Mouse (Mus musculus) lung, embryonic 14.5 days (tissue): ENCODE data around the gene H2afy. TPM values are rescaled to one million over a fixed set of nuclear protein-coding genes. Genes with fewer than 3 reads are reported as not detected.

Source experiments
- ATAC-seq: fragments of 200-750 bp; cut with Nextera tagmentation; 2 replicates; pipeline ENCODE4 v1.8.0; 2017; ENCODE audit warnings: mild to moderate bottlenecking, moderate TSS enrichment, moderate library complexity; ENCODE audit not compliant: insufficient read depth
- DNase-seq: peaks from one replicate; pipeline ENCODE4 v3.0.0-alpha.2; 2015
- H3K27ac ChIP-seq: fragments of 300-500 bp; sonication (generic); 2 replicates; pipeline ENCODE4 v1.5.1; 2014; ENCODE audit warnings: low read depth, mild to moderate bottlenecking, moderate library complexity
- H3K27me3 ChIP-seq: fragments of 300-500 bp; sonication (generic); 2 replicates; pipeline ENCODE4 v1.6.1; 2014; ENCODE audit warnings: low read length, control low read depth; ENCODE audit not compliant: insufficient read depth
- H3K36me3 ChIP-seq: fragments of 300-500 bp; sonication (generic); 2 replicates; pipeline ENCODE4 v1.6.1; 2014; ENCODE audit warnings: control low read depth; ENCODE audit not compliant: insufficient read depth
- H3K4me1 ChIP-seq: fragments of 300-500 bp; sonication (generic); 2 replicates; pipeline ENCODE4 v1.6.1; 2014; ENCODE audit warnings: antibody characterized with exemption, control low read depth; ENCODE audit not compliant: insufficient read depth
- H3K4me2 ChIP-seq: fragments of 300-500 bp; sonication (generic); 2 replicates; pipeline ENCODE4 v1.6.1; 2014; ENCODE audit warnings: mild to moderate bottlenecking
- H3K4me3 ChIP-seq: fragments of 300-500 bp; sonication (generic); 2 replicates; pipeline ENCODE4 v1.5.1; 2014; ENCODE audit warnings: low read depth, low read length
- H3K9ac ChIP-seq: fragments of 300-500 bp; sonication (generic); 2 replicates; pipeline ENCODE4 v1.6.1; 2014
- H3K9me3 ChIP-seq: fragments of 300-500 bp; sonication (generic); 2 replicates; pipeline ENCODE4 v1.6.1; 2016; ENCODE audit warnings: low read depth, low read length, control low read depth
- CTCF ChIP-seq: IDR thresholded peaks from 2 replicates; pipeline ENCODE4 v1.5.1; 2016; ENCODE audit warnings: antibody characterized with exemption, low read depth
- WGBS: fragments of 180-500 bp; shearing (Covaris S2); extraction: QIAGEN DNeasy Blood & Tissue Kit; methylation state at CpG from one replicate; pipeline ENCODE4 v1.1.7; 2014; 5-methylcytosine and 5-hydroxymethylcytosine counted together
- polyA plus RNA-seq: library from polyadenylated mRNA; unstranded; fragments of >200 nt; fragmentation: Nextera tagmentation; extraction: Ambion mirVana; gene quantifications from 2 replicates; pipeline ENCODE4 v1.2.1, GENCODE M21; 2014

H2afy gene
- polyA plus RNA-seq = 359 and 377 TPM in 2 replicates

DNA sequence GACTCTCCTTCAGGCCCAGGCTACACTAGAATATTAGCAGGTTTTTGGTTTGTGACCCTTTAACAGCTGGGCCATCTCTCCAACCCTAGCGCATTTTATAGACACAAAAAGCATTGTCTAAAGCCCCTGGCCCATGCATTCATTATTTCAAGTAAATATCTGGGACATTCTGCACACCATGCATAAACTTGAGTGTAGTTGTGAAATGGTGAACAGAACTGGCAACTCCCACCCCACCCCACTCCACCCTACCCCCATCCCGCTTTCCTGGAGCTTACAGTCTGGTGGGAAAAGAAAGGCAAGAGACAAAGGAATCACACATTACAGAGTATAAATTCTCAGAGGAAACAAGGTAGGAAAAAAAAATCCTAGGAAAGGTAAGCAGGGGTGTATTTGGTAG is at the start of gene H2afy:
Gene H2afy (minus strand): TSS at position 162 of the 400 bp plus-strand sequence.
- no peaks in the 10 kb centered on the region for H3K36me3 ChIP-seq
- WGBS = 77% methylated on average over 2 of the region's 2 CpGs
- no peak for DNase-seq
- peak within 1 kb of the TSS; percentile 89 for H3K4me2 ChIP-seq
- H3K9ac ChIP-seq = peak within 1 kb of the TSS; percentile 98
- H3K27me3 ChIP-seq = no peaks in the 10 kb centered on the region
- H3K27ac ChIP-seq = peak within 1 kb of the TSS; percentile 86
- H3K4me1 ChIP-seq = 0 out of 2 replicates have a peak, but pooled peaks cover 10% of the 10 kb centered on the region
- no peak for TF ChIP-seq CTCF
- H3K9me3 ChIP-seq = no peaks in the 10 kb centered on the region
- no peak for ATAC-seq
- H3K4me3 ChIP-seq = peak within 1 kb of the TSS; percentile 98

- Histone ChIP-seq H3K9ac (no peak overlapping the region), H3K36me3 (no peaks in the 10 kb centered on the region), H3K4me3 (no peak overlapping the region), H3K4me2 (no peak overlapping the region), H3K27me3 (no peaks in the 10 kb centered on the region), H3K27ac (no peak overlapping the region), H3K4me1 (no peaks in the 10 kb centered on the region), H3K9me3 (no peaks in the 10 kb centered on the region)
- no peak for ATAC-seq
- WGBS = 71% methylated on average over 5 of the region's 5 CpGs
- no peak for TF ChIP-seq CTCF
- no peak for DNase-seq
These were observed 47.5 kb upstream of the H2afy start for GRCm38 (mm10) chr13:56183687-56184086.

GRCm38 (mm10) chr13:56181424-56181823 is 45.3 kb upstream of the H2afy start:
- no peak for TF ChIP-seq CTCF

GRCm38 (mm10) chr13:56178416-56179035 is 42.4 kb upstream of the H2afy start, which contains the start of gene Tifab:
TSS of gene Tifab (minus strand) at chr13:56178885.
- DNase-seq (no peak), ATAC-seq (no peak)
- Histone ChIP-seq H3K36me3 (no peaks in the 10 kb centered on the region), H3K27me3 (no peaks in the 10 kb centered on the region), H3K9me3 (no peaks in the 10 kb centered on the region), H3K27ac (no peak within 1 kb of the TSS), H3K4me1 (peaks cover 3% of the 10 kb centered on the region; the same call in 1 of the 2 replicates), H3K4me2 (no peak within 1 kb of the TSS), H3K4me3 (no peak within 1 kb of the TSS), H3K9ac (no peak within 1 kb of the TSS)
- no peak for TF ChIP-seq CTCF
- 78% methylated on average over 16 of the region's 16 CpGs for WGBS

More at GRCm38 (mm10) chr13:56181424-56181823, 45.3 kb upstream of the H2afy start:
- no peaks in the 10 kb centered on the region for H3K27me3 ChIP-seq
- 65% methylated on average over 8 of the region's 8 CpGs for WGBS
- H3K27ac ChIP-seq = no peak overlapping the region
- no peaks in the 10 kb centered on the region for H3K36me3 ChIP-seq
- no peak overlapping the region for H3K4me3 ChIP-seq
- H3K4me1 ChIP-seq = no peaks in the 10 kb centered on the region
- DNase-seq (no peak), ATAC-seq (no peak)
- no peak overlapping the region for H3K9ac ChIP-seq
- no peaks in the 10 kb centered on the region for H3K9me3 ChIP-seq
- H3K4me2 ChIP-seq = no peak overlapping the region

DNA sequence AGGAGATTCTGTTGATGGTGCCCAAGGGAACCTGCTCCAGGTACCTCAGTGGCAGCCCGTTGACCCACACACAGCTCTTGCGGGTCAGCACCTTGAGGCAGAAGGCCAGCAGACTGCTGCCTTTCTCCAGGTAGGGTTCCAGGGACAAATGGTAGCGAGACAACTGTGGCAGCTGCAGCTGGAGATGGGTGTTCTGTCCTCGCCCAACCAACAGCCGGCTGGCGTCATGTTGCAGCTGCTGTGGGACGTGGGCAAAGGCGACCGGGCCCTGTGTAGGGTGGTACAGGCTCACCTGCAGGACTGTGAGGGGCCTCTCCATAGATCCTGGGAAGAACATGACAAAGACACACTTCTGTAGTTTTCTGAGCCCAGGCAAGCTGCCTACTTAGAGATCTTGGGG is 40.1 kb upstream of the H2afy start:
- no peak overlapping the region for H3K9ac ChIP-seq
- no peak overlapping the region for H3K27ac ChIP-seq
- no peak overlapping the region for H3K4me3 ChIP-seq
- TF ChIP-seq CTCF = no peak
- H3K36me3 ChIP-seq = no peaks in the 10 kb centered on the region
- ATAC-seq (no peak), DNase-seq (no peak)
- no peaks in the 10 kb centered on the region for H3K27me3 ChIP-seq
- no peaks in the 10 kb centered on the region for H3K9me3 ChIP-seq
- no peak overlapping the region for H3K4me2 ChIP-seq
- WGBS = 75% methylated on average over 9 of the region's 9 CpGs
- peaks cover 3% of the 10 kb centered on the region; the same call in 1 of the 2 replicates for H3K4me1 ChIP-seq

- Histone ChIP-seq H3K4me1 (peaks cover 3% of the 10 kb centered on the region; the same call in 1 of the 2 replicates), H3K27me3 (no peaks in the 10 kb centered on the region), H3K9ac (no peak overlapping the region), H3K27ac (no peak overlapping the region), H3K36me3 (no peaks in the 10 kb centered on the region), H3K4me3 (no peak overlapping the region), H3K9me3 (no peaks in the 10 kb centered on the region), H3K4me2 (no peak overlapping the region)
- 52% methylated on average over 4 of the region's 4 CpGs for WGBS
- TF ChIP-seq CTCF = no peak
- ATAC-seq (no peak), DNase-seq (no peak)
These were observed 39.7 kb upstream of the H2afy start for GRCm38 (mm10) chr13:56175848-56176247.

- Histone ChIP-seq H3K9me3 (no peaks in the 10 kb centered on the region), H3K4me2 (no peak overlapping the region), H3K36me3 (no peaks in the 10 kb centered on the region), H3K27me3 (no peaks in the 10 kb centered on the region), H3K4me3 (no peak overlapping the region), H3K9ac (no peak overlapping the region), H3K27ac (no peak overlapping the region), H3K4me1 (peaks cover 3% of the 10 kb centered on the region; the same call in 1 of the 2 replicates)
- TF ChIP-seq CTCF = no peak
- WGBS = 48% methylated on average over 7 of the region's 7 CpGs
- DNase-seq (peak; percentile 19), ATAC-seq (no peak)
These were observed 36.9 kb upstream of the H2afy start for GRCm38 (mm10) chr13:56172901-56173545.
